Mouse (Mus musculus) frontal cortex, postnatal 36 days (tissue): ENCODE measurements at regions not wholly inside any gene's neighbourhood (a gene's known extent, or its start where the extent isn't known, plus 50 kb on each side); places are given as distances from the start of the nearest gene placed in this dataset.
A peak's percentile ranks its signal among the peaks of the same experiment; 100 is the strongest.

ENCODE experiments used
- DNase-seq, 2 experiments: peaks; one replicate each; pipeline ENCODE4 v3.0.0; 2022; ENCODE audit warnings: low spot score in 2 of 2

DNA sequence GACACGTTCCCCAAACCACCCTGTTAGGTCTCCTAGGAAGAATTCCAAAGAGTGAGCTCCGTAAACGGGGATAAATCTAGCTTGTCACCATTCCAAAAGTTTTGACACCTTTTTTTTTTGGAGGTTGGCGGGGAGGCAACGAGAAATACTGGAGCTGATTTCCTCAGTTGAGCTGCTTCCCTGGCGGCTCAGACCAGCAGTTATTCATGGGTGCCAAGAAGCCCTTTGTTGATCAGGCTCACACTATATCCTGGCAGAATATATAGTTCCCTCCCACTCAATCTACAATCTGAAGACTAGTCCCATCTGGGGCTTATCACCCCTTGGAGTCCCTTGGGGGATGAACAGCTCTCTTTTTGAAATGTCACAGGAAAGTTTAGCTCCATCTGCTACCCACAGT is 77.5 kb upstream of the Tiam2 start:
- peak; percentile 55 to 78 for DNase-seq

DNA sequence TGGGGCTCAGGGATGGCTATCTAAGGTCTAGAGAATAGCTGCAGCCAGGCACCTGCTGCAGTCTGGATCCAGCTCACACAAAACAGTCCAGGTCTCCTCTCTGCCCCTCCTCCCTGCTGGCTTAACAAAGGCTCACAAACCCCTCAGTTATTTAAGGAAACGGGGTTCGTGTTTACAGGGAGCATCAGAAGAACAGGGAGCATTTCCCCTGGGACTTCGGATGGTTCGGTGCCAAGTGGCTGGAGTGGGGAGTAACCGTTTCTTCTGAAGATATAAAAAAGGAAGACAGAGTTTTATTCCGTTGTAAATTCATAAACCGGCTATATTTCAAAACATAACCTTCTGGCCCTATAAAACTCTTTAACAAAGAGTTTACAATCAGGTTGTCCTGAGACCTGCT is 77.1 kb upstream of the Tiam2 start:
- DNase-seq, result no peak

DNA sequence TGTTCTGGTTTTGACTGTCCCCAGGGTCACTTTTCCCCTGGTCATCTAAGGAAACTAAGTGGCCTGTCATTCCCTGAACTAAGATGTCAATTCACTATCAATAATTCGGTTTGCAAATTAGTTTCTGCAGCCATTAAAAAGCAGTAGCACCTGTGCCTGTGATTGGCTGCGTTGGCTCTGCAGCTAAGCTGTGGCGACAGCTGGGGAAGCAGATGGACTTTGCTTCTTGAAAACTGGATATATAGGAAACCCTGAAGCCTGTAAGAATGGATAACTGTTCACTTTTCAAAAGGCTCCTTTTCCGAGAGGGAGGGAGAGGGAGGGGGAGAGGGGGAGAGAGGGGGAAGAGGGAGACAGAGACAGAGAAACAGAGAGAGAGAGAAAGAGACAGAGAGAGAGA is 75.2 kb upstream of the Tiam2 start:
- peak in 1 of 2 experiments; percentile 57 for DNase-seq

DNA sequence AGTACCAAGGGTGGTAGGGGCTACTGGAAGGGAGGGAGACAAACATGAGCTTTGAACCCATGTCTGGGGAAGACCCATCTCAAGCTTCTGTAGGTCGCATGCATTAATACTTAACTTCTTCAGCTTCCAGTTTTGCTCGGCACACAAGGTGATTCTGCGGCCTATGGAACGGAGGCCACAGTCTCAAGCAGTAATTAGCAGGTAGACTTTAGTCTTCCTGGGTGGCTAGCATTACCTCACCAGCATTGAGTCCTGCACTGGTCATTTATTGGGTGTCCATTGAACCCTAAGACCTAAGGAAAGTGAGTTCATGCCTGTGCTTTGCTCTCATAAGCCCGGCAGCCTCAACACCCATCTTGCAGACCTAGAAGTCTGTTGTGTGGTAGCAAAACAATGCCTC is 74.4 kb upstream of the Tiam2 start:
- DNase-seq, result no peak

DNA sequence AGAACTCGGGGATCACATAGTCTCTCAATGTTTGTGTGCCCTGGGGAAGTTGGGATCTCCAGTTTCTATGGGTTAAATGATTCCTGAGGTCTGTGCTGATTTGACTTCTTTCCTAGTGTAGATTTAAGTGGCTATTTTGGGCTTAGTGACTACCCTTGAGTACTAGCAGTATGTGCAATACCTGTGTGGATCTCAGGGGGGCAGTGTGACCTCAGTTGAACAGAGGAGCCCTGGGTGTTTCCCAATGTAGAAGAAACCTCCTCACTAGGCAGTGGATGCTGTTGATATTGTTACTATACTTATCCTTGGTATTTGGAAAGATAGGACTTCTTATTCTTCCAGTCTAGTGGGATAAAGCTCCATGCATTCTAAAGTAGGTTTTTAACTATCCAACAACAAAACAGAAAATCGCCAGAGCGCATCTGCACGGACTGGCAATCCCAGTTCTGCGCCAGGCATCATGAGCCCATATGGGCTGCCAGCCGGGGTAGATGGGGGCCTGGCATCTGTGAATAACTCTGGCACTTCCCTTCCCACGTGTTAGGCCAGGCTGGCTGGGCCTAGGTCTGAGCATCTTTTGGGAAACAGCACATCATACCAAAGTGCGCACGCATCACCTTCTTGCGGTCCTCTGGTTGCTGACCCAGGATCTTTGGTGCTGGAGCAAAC is 72.7 kb upstream of the Tiam2 start:
- peak in 1 of 2 experiments; percentile 66 for DNase-seq

DNA sequence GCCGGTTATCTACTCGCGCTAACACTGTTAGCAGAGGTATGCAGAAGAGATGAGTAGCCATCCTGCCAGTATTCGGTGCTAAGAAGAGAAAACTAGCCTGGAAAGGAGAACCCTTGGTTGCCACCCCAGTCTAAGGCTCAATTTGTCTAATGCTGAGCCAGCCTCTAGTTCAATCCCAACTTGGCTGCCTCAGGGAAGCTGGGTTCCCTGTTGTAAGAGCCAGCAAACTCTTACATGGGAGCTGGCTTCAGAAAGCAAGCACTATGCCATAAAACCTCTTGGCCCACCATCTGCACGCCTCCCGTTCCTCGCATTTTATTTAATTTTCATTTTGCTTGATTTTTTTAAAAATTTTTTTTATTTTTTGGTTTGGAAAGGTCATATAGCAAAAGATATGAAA is 69.6 kb upstream of the Tiam2 start:
- DNase-seq, result no peak

DNA sequence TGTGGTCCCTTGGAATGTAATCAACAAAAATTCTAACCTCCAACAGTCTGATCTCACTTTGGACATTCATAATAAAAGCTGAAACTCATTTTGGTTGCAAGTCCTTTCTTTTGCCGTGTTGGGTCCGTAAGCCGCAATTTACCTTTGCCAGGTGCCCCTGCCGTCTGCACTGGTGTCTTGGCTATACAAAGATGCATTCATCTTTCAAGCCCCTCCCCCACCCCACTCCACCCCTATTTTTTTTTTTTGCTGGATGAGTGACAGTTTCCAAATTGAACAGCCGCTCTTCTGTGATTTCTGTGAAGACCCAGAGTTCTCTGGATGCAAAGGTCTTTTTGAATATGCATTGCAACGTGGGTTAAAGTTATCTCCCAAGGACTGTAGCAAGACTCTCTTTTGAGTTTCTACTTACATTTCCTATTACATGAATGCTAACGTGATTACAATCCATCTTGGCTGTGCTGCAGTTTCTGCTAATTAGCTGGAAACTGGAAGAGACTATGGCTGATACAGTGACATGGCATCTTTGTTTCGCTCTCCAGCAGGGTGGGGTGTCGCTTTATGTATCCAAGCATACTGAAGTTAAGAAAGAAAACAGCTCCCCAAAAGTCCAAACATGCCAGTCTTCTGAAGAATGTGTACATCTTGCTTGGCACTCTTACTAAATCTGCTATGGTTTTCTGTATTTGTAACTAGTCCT is 67.4 kb upstream of the Tiam2 start:
- DNase-seq, result no peak

DNA sequence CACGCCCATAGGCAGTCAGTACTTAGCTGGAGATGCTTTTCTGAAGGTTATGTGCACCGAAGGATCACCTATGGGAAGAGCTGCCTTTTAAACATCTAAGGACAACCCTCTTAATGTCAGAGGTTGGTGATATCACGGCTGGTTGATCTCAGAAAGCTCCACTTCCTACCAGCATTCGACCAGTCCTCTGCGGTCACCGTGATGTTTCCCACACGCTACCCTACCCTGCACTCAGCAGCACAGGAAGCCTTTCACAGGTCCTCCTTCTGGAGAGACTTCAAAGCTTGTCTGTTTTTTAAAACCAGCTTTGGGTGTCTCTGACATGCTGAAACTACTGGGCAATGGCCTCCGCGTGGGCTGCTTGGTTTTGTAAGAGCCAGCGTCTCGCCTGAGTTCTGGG is 65.6 kb upstream of the Tiam2 start:
- DNase-seq, result no peak

DNA sequence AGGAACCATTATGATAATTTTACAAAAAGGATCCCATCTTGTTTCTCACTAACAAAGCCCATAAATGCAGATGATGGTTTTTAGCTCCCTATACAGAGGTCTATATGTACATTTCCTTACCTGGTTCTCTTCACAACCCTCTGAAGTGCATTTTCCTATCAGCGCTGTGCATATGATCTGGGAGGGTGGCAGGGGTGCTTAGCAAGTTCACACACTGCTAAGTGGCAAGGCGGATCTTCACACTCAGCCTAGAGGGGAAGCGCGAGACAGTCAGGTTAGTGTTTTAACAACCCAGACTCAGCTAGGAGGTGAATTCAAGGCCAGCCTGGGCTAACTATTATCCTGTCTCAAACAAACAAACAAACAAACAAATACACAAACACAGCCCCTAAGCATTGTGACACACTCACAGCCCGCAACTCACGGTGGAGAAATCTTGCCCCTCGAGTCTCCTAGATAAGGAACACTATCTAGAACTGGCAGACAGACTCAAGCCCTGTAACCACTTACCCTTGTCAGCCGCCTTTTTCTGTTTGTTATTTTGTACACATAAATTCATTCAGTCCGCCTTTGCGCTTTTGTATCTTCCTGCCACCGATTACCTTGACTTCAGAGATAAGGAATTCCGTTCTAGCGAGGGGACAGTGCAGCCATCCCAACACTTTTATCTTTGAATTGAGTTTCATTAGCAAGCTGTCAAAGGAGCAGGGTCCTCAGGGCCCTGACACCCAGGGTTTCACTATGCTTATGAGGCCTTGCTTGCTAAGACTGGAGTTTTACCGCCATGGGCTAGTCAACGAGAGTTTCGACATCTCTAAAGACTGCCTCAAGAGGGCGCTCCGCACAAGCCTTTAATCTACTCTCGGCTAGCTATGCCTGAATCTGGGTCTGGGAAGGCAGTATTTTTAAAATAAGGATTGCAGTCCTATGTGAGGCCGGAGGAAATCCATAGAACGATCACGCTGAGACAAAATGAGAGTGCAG is 53.0 kb upstream of the Tiam2 start:
- peak; percentile 81 to 91 for DNase-seq

DNA sequence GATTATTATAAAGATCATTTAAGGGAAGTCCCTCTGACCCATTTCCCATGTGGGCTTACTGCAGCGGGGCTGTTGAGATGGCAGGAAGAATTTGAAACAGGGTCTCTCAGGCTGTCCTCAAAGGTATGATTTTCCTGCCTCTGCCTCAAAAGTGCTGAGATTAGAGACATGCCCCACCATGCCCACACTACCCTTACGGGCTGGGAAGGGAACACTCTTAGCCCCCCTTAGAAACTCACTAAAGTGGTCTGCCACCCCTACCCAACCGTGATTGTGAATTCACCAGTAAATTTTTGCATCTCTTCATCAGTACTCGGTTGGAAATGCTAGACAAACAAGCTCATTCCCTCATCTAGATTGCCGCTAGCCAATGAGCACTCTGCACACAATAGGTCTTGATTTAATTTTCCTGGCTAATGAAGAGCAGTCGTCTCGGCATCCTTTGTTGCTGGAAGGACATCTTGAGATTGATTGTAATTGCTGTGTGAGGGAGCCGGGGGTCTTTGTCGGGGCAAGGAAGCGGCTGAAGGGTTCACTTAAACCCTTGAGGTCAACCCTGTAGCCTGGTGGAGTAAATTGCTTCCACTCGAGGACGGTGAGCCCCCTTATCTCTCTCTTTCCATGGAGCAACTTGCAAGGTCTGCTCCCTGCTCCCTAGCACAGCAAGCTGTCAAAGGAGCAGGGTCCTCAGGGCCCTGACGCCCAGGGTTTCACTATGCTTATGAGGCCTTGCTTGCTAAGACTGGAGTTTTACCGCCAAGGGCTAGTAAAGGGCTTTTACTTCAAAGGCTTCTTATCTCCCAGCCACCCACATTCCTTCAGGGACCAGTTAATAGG is 51.7 kb upstream of the Tiam2 start:
- no peak for DNase-seq
